Mouse (Mus musculus): Measurements from ENCODE around the gene Ybey.

Ybey gene

DNA sequence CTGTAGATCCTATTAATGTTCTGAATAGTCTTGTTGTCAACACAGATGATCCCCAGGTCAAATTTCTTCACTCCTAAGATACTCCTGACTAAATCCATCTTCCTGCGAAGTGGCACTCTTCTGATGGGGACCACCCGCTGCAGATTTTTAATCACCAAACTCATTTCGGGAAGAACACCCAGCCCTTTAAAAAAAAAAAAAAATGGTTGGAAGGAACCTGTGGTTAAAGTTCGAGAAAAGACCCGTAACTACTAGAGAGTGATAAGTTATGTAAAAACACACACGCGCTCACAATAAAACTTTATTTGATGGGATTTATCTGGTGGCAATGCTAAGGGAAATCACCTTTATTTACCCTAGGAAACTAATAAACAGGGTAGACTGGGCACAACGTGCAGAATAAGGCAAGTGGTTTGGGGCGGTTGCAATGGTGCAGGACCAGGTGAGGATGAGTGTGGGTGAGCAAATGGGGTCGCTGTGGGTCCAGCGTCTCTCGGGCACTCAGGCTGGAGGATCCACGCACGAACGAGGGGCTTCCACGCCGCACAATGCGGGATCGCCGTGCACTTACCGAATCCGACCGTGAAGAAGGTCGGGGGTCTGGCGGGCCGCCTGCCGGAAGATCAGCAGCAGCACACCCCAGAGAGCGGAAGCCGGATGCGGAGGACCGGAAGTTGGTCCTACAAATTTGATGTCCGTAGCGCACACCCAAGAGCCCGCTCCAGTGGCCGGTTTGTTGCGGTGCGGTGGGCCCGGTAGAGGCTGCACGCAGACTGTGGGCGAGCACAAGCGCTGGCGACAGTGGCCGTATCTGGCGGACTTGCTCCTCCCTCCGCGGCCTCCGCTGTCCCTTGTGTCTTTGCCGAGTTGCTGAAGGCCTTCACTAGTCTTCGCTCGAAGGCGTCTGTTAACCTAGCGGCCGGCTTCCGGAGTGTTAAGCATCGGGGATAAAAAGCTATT, at the start of gene Ybey, which contains the start of gene Mcm3ap:
Gene Ybey (minus strand): TSS at position 912 of the 960 bp plus-strand sequence.
Gene Mcm3ap (plus strand): TSS at position 725 of the 960 bp plus-strand sequence.
- DNase-seq (ENCODE audit: low spot score in 2 of 2), result peak; percentile 91

GRCm38 (mm10) chr10:76512965-76513583, 44.2 kb upstream of the Ybey start:
- DNase-seq (ENCODE audit: low spot score in 2 of 2), result peak; percentile 35 to 41

GRCm38 (mm10) chr10:76505865-76506264, 37.0 kb upstream of the Ybey start:
- no peak for DNase-seq (ENCODE audit: low spot score in 2 of 2)

- DNase-seq (ENCODE audit: low spot score in 2 of 2), result no peak
Observed at GRCm38 (mm10) chr10:76504271-76504943, 35.5 kb upstream of the Ybey start.

GRCm38 (mm10) chr10:76497522-76497921, 28.6 kb upstream of the Ybey start:
- no peak for DNase-seq (ENCODE audit: low spot score in 2 of 2)

DNA sequence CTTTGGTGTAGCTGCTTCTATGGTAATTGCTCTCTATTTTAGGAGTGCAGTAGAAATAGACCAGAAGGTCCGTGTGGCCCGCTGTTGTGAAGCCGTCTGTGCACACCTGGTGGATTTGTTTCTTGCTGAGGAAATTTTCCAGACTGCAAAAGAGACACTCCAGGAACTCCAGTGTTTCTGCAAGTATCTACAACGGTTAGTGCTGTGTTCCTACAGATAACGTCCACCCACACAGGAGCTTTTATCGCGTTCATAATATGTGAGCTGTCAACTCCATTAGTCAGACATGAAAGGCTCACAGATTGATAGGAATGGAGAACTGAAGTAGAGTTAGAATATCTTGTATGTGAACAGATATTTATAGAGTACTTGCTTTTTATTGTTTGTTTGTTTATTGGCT, 27.5 kb upstream of the Ybey start:
- no peak for DNase-seq (ENCODE audit: low spot score in 2 of 2)

- no peak for DNase-seq (ENCODE audit: low spot score in 2 of 2)
Observed at GRCm38 (mm10) chr10:76495501-76495900, 26.6 kb upstream of the Ybey start.

DNA sequence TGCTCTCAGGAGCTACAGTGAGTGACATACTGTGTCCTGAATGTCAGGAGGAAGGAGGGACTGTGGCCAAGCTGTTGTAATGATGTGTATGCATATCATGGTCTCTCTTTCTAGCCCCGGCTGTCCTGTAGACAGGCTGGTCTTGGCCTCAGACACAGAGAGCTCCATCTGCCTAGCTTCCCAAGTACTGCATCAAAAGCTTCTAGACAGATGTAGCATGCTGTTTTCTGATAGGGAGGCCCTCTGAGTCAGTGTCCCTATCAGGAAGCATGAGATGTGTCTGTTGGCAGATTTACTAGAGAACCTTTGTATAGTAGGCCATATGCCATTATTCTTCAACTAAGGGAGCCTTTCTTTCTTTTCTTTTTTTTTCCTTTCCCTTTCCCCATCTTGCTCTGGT, 24.6 kb upstream of the Ybey start:
- no peak for DNase-seq (ENCODE audit: low spot score in 2 of 2)

DNA sequence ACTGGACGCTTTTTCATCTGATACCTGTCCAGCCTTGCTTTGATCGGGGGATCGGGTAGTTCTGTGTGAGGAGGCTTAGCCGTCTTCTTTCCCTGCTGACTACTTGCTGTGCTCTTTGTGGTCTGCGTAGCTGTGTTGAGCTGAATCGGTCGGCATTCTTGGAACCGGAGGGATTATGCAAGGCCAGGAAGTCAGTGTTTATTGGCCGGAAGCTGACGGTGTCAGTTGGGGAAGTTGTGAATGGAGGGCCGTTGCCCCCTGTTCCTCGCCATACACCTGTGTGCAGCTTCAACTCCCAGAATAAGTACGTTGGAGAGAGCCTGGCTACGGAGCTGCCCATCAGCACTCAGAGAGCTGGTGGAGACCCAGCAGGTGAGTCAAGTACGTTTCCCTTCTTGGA, 20.3 kb upstream of the Ybey start:
- DNase-seq (ENCODE audit: low spot score in 2 of 2), result no peak

- DNase-seq (ENCODE audit: low spot score in 2 of 2), result no peak
Observed at GRCm38 (mm10) chr10:76488265-76488664, 19.4 kb upstream of the Ybey start.

- no peak for DNase-seq (ENCODE audit: low spot score in 2 of 2)
Observed at GRCm38 (mm10) chr10:76486302-76486701, 17.4 kb upstream of the Ybey start.

GRCm38 (mm10) chr10:76481480-76481879, 12.6 kb upstream of the Ybey start:
- no peak for DNase-seq (ENCODE audit: low spot score in 2 of 2)

DNA sequence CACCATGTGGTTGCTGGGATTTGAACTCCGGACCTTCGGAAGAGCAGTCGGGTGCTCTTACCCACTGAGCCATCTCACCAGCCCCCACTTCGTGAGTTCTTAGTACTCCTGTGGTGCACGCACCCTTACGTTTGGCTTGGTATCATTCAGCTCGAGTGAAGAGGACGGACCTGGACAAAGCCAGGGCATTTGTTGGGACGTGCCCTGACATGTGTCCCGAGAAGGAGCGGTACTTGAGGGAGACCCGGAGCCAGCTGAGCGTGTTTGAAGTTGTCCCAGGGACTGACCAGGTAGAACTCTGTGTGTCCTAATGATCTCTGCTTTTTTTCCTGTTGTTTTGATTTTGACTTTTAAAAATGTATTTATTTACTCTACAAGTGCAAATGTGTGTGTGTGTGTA, 11.9 kb upstream of the Ybey start:
- no peak for DNase-seq (ENCODE audit: low spot score in 2 of 2)

DNA sequence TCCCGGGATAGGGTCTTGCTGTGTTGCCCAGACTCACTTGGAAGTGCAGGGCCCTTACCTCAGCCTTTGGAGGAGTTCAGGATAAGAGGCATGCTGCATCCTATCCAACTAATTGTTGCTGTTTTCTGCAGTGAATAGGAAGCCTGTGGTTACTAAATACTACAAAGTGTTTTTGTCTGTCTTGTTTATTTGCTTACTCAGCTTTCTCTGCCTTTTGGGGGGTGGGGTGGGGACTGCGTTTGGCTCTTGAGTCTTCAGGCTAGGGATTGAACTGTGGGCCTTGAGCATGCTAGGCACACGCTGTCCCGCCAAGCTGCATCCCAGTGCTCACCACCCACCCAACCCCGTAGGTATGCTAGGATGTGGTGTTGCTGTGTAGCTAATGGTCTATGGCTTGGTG, 4.8 kb upstream of the Ybey start:
- no peak for DNase-seq (ENCODE audit: low spot score in 2 of 2)

DNA sequence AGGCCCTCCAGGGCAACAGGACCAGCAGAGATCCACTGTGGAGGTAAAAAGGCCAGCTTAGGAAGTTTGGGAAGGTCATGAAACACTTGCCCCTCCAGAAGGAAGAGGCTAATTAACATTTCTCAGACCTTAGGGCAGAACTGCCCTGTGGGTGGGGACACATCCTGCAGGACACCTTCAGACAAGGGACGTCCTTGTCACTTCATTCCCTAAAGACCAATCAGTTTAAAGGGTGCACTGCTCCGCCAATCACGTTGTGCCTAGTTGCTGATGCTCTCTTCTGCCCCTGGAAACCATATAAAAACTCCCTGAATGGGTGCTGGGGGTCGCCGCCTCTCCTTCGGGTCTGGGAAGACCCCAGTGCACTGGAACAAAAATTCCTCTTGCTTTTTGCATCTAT, 6.2 kb downstream of the Ybey start:
- DNase-seq (ENCODE audit: low spot score in 2 of 2), result no peak

DNA sequence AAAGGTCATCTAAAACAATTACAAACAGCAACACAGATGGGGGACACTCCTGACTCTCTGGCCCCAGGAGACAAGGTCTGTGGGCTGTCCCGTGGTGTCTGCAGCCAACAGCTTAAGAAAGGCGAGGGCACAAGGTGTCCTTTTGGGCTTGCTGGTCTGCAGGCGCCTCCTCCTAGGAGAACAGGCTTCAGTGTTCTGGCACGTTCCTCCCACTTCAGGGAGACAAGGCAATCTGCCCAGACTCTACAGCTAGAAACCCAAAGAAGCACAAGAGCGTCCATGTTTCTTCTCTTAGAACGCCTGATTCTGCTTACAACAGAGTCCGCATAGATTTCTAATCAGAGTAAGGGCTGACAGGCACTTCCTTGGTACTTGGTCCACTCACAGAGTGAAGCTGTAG, 6.6 kb downstream of the Ybey start:
- DNase-seq (ENCODE audit: low spot score in 2 of 2), result peak; percentile 20 to 25

GRCm38 (mm10) chr10:76461255-76461654, 7.7 kb downstream of the Ybey start:
- no peak for DNase-seq (ENCODE audit: low spot score in 2 of 2)

- DNase-seq (ENCODE audit: low spot score in 2 of 2), result peak; percentile 62 to 66
Observed at GRCm38 (mm10) chr10:76455289-76455688, 13.6 kb downstream of the Ybey start.

GRCm38 (mm10) chr10:76448851-76449250, 20.1 kb downstream of the Ybey start, which contains the start of gene 2610028H24Rik:
Gene 2610028H24Rik (plus strand): TSS chr10:76449081.
- DNase-seq (ENCODE audit: low spot score in 2 of 2), result no peak

DNA sequence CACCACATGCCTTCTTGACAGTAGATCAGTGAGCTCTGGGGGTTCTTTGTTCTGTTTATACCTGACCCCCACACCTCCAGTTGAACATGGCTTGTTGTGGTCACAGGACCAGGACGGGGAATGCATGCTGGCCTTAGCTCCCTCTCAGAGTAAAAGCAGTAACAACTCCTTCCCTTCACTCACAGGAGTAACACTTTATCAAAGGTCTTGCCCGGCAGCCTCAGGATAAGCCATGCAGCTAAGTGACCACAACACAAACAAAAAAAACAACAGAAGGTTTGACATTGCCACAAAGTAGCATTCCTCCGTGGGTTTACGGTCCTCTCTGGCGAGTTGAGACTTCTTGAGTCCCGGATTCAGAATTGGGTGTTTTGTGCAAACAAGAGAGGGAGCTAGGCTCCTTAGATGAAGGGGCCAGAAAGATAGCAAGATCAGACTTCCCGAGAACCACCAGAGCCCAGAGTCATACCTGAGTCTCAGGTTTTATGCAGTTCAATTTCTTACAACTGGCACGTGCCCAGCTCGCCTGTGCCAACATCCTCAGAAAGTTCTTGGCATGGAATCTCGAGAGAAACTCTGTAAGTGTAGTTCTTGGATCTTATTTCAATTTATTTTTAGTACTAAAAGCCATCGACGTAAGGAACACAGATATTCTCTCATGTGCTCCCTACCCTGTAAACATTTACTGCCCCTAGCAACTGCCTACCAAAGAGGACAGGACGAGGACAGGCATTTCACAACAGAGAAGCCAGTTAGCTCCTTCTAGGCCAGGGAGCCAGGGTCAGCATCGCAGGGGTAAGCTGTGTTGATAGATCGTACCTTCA, 21.3 kb downstream of the Ybey start:
- DNase-seq (ENCODE audit: low spot score in 2 of 2), result no peak

DNA sequence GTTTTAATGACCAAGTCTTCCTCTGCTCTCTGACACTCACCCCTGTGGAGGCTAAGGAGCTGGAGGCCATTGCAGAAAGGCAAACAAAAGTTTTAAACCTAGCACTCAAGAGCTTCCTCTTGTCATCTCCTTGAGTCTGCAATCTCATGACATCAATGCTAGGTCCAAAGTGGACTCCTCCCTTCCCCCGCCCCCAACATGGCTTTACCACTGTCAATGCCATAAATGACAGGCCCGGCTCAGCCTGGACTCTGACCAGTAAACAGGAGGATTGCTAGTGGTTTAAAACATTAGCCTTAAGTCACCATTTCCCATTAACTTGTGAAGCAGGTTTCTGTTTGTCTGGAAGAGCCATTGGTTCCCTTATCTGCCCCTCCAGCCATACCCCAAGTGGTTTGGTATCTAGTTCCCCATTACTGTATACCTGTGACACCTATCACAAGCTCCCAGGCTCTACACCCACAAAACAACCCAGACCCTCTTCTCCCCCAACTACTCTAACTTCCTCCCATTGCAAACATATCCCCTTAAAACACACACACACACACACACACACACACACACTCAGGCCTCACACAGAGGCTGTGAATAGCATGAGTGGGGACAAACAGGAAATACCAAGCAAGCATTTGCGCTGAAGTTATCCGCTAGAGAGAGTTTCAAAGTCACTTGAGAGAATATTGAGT, 22.8 kb downstream of the Ybey start:
- no peak for DNase-seq (ENCODE audit: low spot score in 2 of 2)
